Mouse (Mus musculus) forebrain, embryonic 11.5 days (tissue): ENCODE measurements around the gene Exph5. TPM values are rescaled to one million over a fixed set of nuclear protein-coding genes. Genes with fewer than 3 reads are reported as not detected.
A peak's percentile ranks its signal among the peaks of the same experiment; 100 is the strongest.

Experiments used
- ATAC-seq: fragments of 200-750 bp; cut with Nextera tagmentation; replicated peaks from 2 replicates; pipeline ENCODE4 v1.8.0; 2017; ENCODE audit warnings: moderate TSS enrichment; ENCODE audit not compliant: low FRiP score
- DNase-seq: peaks from one replicate; pipeline ENCODE4 v3.0.0-alpha.2; 2017; ENCODE audit warnings: low spot score
- H3K27ac ChIP-seq: fragments of 300-500 bp; sonication (generic); 2 replicates; pipeline ENCODE4 v1.5.1; 2014; ENCODE audit warnings: low read depth, low read length
- H3K27me3 ChIP-seq: fragments of 300-500 bp; sonication (generic); 2 replicates; pipeline ENCODE4 v1.6.1; 2014; ENCODE audit warnings: mild to moderate bottlenecking, low read length, mixed read lengths; ENCODE audit not compliant: control insufficient read depth, insufficient read depth
- H3K36me3 ChIP-seq: fragments of 300-500 bp; sonication (generic); 2 replicates; pipeline ENCODE4 v1.6.1; 2014; ENCODE audit warnings: mild to moderate bottlenecking, low read length, moderate library complexity, mixed read lengths; ENCODE audit not compliant: control insufficient read depth, insufficient read depth
- H3K4me1 ChIP-seq: fragments of 300-500 bp; sonication (generic); replicated peaks from 2 replicates; pipeline ENCODE4 v1.6.1; 2014; ENCODE audit warnings: low read length, mixed read lengths; ENCODE audit not compliant: control insufficient read depth, insufficient read depth
- H3K4me2 ChIP-seq: fragments of 300-500 bp; sonication (generic); 2 replicates; pipeline ENCODE4 v1.6.1; 2014; ENCODE audit warnings: low read depth, mild to moderate bottlenecking, low read length, moderate library complexity, mixed read lengths; ENCODE audit not compliant: severe bottlenecking
- H3K4me3 ChIP-seq: fragments of 300-500 bp; sonication (generic); 2 replicates; pipeline ENCODE4 v1.5.1; 2014; ENCODE audit warnings: low read depth, low read length
- H3K9ac ChIP-seq: fragments of 300-500 bp; sonication (generic); 2 replicates; pipeline ENCODE4 v1.6.1; 2014; ENCODE audit warnings: low read length
- H3K9me3 ChIP-seq: fragments of 300-500 bp; sonication (generic); 2 replicates; pipeline ENCODE4 v1.6.1; 2016; ENCODE audit warnings: low read length, mixed read lengths; ENCODE audit not compliant: control insufficient read depth
- WGBS: fragments of 180-500 bp; shearing (Covaris S2); extraction: QIAGEN DNeasy Blood & Tissue Kit; methylation state at CpG from one replicate; pipeline ENCODE4 v1.1.7; 2014; 5-methylcytosine and 5-hydroxymethylcytosine counted together
- polyA plus RNA-seq: library from polyadenylated mRNA; unstranded; fragments of >200 nt; fragmentation: Nextera tagmentation; extraction: Ambion mirVana; gene quantifications from 2 replicates; pipeline ENCODE4 v1.2.1, GENCODE M21; 2014

Gene Exph5
- polyA plus RNA-seq, 1 experiment from 2014 or later = 0.64 TPM

DNA sequence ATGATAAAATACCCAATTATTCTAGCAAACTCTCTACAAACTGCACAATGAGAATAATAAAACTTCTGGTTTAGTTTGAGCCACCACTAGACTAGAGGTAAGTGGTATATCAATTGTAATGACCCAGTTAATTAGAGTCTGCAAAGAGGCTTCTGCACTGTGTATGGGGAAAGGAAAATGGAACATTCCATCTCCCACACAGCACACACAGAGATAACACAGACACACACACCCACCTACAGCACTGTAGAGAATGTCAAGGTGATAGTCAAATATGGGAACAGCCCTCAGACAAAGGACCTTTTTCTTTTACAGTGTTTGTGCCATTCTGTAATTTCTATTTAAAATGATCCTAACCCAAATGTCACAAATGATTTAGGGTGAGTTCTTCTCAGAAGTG, 8.6 kb upstream of the Exph5 start:
- no peaks in the 10 kb centered on the region for H3K27me3 ChIP-seq
- H3K4me1 ChIP-seq = no peaks in the 10 kb centered on the region
- ATAC-seq (no peak), DNase-seq (no peak)
- H3K36me3 ChIP-seq = no peaks in the 10 kb centered on the region
- H3K9me3 ChIP-seq = no peaks in the 10 kb centered on the region
- H3K4me2 ChIP-seq = no peak overlapping the region
- no peak overlapping the region for H3K4me3 ChIP-seq
- no peak overlapping the region for H3K27ac ChIP-seq
- no peak overlapping the region for H3K9ac ChIP-seq

- Histone ChIP-seq H3K27me3 (peaks cover 4% of the 10 kb centered on the region; the same call in 1 of the 2 replicates), H3K36me3 (no peaks in the 10 kb centered on the region), H3K9me3 (no peaks in the 10 kb centered on the region), H3K4me3 (peak overlapping the region; percentile 28), H3K27ac (no peak overlapping the region), H3K4me1 (no peaks in the 10 kb centered on the region; the same call in 1 of the 2 replicates), H3K4me2 (peak overlapping the region; percentile 67), H3K9ac (0 out of 2 replicates have a peak overlapping the region, but pooled peaks have one; percentile 28)
- WGBS = 4% methylated on average over 19 of the region's 19 CpGs
- DNase-seq (no peak), ATAC-seq (no peak)
Measured at GRCm38 (mm10) chr9:53301801-53302311, 386 bp downstream of the Exph5 start.

DNA sequence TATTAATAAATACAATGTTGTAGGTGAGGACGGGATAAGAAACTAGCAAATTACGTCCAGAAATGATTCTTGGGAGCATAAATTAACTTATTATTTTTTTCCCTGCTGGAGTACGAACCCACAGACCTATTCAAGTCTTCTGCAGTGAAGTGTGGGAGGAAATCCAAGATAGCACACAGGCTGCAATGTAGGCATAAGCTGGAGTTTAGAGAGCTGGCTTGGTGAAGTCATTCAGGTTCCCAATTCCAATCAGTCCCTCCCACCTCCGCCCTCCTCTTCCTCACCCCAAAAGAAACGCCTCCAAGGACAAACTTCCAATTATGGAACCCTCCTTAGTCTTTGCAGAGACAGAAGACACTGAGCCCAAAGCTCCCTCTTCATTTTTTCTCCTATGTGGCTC, 945 bp downstream of the Exph5 start:
- Histone ChIP-seq H3K4me1 (no peaks in the 10 kb centered on the region; the same call in 1 of the 2 replicates), H3K27me3 (peaks cover 4% of the 10 kb centered on the region; the same call in 1 of the 2 replicates), H3K9me3 (no peaks in the 10 kb centered on the region), H3K36me3 (no peaks in the 10 kb centered on the region), H3K4me3 (no peak overlapping the region), H3K27ac (no peak overlapping the region), H3K9ac (no peak overlapping the region), H3K4me2 (no peak overlapping the region)
- ATAC-seq (no peak), DNase-seq (no peak)
- 59% methylated on average over 5 of the region's 5 CpGs for WGBS

- Histone ChIP-seq H3K4me2 (no peak overlapping the region), H3K4me1 (no peaks in the 10 kb centered on the region), H3K4me3 (no peak overlapping the region), H3K27ac (no peak overlapping the region), H3K9ac (no peak overlapping the region), H3K9me3 (no peaks in the 10 kb centered on the region), H3K36me3 (no peaks in the 10 kb centered on the region), H3K27me3 (no peaks in the 10 kb centered on the region)
- no peak for DNase-seq
- no peak for ATAC-seq
- 85% methylated on average over 7 of the region's 7 CpGs for WGBS
Measured at GRCm38 (mm10) chr9:53307904-53308303, 6.4 kb downstream of the Exph5 start.

DNA sequence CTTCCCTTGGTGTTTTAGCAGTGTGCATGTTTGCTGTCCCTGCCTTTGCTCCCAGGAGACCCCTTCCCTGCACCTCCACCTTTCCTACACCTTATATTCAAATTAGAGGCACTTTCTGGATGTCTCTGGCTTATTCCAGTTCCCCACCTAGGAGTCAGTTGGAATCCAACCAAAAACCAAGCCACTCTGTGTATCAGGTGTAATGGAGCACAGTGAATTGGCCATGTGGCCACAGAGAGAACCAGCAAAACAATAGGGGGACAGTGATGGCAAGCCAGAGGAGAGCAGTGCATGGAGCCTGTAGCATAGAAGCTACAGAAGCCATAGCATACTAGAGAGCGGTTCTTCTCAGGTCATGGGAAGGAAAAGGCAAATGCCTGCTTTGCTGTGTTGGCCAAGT, 11.5 kb downstream of the Exph5 start:
- Histone ChIP-seq H3K36me3 (no peaks in the 10 kb centered on the region), H3K9ac (no peak overlapping the region), H3K4me2 (no peak overlapping the region), H3K27ac (no peak overlapping the region), H3K4me3 (no peak overlapping the region), H3K27me3 (no peaks in the 10 kb centered on the region), H3K4me1 (no peaks in the 10 kb centered on the region), H3K9me3 (no peaks in the 10 kb centered on the region)
- ATAC-seq = no peak
- DNase-seq = no peak
- WGBS = 100% methylated on average over 1 of the region's 1 CpGs

DNA sequence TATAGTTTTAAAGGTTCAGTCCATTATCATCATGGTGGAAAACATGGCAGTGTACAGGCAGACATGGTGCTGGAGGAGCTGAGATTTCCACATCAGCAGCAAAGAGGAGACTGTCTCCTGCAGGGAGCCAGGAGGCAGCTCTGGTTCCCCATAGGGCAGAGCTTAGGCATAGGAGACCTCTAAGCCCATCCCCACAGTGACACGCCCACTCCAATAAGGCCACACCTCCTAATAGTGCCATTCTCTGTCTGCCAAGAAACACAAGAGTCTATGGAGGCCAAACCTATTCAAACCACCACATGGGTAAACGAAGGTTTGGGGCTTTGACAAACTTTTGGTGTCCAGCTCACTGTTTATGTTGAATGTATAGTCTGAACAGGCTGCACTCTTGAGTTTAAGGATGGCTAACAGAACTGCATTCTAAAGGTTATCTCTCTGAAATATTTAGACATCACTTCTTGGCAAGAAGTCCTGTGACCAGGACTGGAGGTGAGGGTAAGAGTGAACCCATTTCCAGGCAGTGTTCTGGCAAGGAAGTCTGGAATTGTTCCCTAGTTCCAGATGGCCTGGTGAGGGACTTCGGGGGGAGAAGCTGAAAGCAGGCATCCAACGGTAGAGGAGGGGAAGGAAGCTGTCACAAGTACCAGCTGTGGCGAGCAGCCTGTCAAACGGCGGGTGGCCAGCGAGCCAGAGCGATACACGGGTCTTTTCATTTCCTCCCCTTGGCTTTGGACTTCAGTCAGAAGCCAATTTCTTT, 19.6 kb downstream of the Exph5 start:
- DNase-seq (no peak), ATAC-seq (no peak)
- Histone ChIP-seq H3K9ac (no peak overlapping the region), H3K27ac (no peak overlapping the region), H3K9me3 (no peaks in the 10 kb centered on the region), H3K4me1 (no peaks in the 10 kb centered on the region), H3K36me3 (no peaks in the 10 kb centered on the region), H3K4me3 (no peak overlapping the region), H3K27me3 (no peaks in the 10 kb centered on the region), H3K4me2 (no peak overlapping the region)
- WGBS = 68% methylated on average over 10 of the region's 10 CpGs

GRCm38 (mm10) chr9:53321683-53322082, 20.2 kb downstream of the Exph5 start:
- no peak overlapping the region for H3K4me3 ChIP-seq
- ATAC-seq (no peak), DNase-seq (no peak)
- 88% methylated on average over 8 of the region's 8 CpGs for WGBS
- H3K36me3 ChIP-seq = no peaks in the 10 kb centered on the region
- no peaks in the 10 kb centered on the region for H3K4me1 ChIP-seq
- no peak overlapping the region for H3K27ac ChIP-seq
- no peak overlapping the region for H3K4me2 ChIP-seq
- no peaks in the 10 kb centered on the region for H3K9me3 ChIP-seq
- no peak overlapping the region for H3K9ac ChIP-seq
- H3K27me3 ChIP-seq = no peaks in the 10 kb centered on the region

- no peak overlapping the region for H3K27ac ChIP-seq
- H3K36me3 ChIP-seq = no peaks in the 10 kb centered on the region
- ATAC-seq (no peak), DNase-seq (no peak)
- no peaks in the 10 kb centered on the region for H3K9me3 ChIP-seq
- H3K4me1 ChIP-seq = no peaks in the 10 kb centered on the region
- H3K9ac ChIP-seq = no peak overlapping the region
- no peak overlapping the region for H3K4me3 ChIP-seq
- no peak overlapping the region for H3K4me2 ChIP-seq
- no peaks in the 10 kb centered on the region for H3K27me3 ChIP-seq
- WGBS = 91% methylated on average over 10 of the region's 10 CpGs
Measured at GRCm38 (mm10) chr9:53323419-53324251, 22.2 kb downstream of the Exph5 start.
